Mouse (Mus musculus): ENCODE data around the gene Il24. TPM values are rescaled to one million over a fixed set of nuclear protein-coding genes. Genes with fewer than 3 reads are reported as not detected.

The Il24 gene
- 0.33 and 0.55 TPM in 2 replicates for polyA plus RNA-seq (2015; fragmentation: Nextera tagmentation; extraction: Ambion mirVana)

DNA sequence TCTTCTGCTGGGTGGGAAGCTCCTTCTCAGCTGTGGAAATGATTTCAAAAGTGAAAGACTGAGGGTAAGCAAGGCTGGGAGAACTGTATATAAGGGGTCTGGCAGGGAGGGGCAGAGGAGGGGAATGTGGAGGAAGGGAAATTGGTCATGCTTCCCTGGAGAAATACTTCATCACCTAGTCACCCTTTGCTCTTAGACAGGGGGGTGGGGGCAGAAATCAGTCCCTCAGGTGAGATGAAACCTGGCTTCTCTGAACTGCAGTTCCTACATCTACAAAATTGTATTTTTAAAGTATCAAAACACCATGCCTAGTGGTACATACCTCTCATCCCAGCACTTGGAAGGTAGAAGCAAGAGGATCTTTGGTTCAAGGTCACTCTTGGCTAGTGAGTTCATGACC, at the start of gene Il24:
TSS of gene Il24 (minus strand) at position 101 of the 400 bp plus-strand sequence.
- DNase-seq (ENCODE audit: low spot score), result no peak

GRCm38 (mm10) chr1:130936351-130936750, 49.1 kb upstream of the Il24 start:
- no peak for DNase-seq (ENCODE audit: low spot score)

- peak; percentile 29 for DNase-seq (ENCODE audit: low spot score)
These were observed 39.2 kb upstream of the Il24 start for GRCm38 (mm10) chr1:130926484-130926883.

- no peak for DNase-seq (ENCODE audit: low spot score)
These were observed 31.2 kb upstream of the Il24 start for GRCm38 (mm10) chr1:130918323-130918980.

DNA sequence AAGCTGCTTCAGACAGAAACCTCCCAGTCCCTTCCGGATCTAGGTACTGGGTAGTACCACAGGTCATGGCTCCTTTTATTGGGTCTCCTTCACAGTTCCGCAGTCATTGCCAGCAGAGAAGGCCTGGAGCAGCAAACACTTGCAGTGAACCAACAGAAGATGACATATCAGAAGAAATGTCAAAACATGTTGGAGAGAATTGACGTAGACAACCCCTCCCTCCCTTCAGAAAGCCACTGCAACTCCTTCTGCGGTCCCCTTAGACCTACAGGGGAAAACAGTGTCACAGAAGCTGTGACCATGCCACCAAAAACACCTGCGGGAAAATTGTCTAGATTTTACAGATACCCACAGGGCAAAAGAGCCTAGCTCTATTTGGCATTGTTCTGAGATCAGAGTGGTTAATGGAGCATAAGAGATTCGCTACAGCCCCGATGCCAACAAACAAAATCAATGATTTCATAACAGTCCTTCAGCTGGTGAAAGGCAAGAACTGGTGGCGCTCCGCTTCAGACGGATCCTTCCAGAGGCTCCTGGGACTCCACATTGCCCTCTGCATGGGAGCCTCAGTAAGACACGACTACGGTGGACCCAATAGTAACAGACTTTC, 24.3 kb upstream of the Il24 start, which contains the start of gene Il20:
TSS of gene Il20 (minus strand) at position 51 of the 610 bp plus-strand sequence.
- no peak for DNase-seq (ENCODE audit: low spot score)

DNA sequence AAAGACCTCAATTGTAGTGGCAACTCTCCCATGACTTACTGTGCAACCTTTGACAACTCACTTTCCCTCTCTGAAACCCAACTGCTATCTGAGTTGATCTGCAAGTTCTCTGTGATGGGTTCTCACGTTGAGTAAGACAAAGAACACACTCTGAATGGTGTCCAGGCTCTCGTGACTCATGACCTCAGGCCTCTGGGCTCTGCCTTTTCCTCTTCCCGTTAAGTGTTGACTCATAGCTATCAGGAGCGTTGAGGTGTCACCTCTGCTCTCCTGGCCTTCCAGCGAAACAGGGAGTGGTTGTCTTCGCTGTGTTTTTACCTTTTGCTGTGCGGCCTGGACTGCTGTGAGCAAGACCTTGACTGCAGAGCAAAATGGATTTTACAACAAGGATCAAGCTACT, 15.3 kb upstream of the Il24 start:
- no peak for DNase-seq (ENCODE audit: low spot score)

DNA sequence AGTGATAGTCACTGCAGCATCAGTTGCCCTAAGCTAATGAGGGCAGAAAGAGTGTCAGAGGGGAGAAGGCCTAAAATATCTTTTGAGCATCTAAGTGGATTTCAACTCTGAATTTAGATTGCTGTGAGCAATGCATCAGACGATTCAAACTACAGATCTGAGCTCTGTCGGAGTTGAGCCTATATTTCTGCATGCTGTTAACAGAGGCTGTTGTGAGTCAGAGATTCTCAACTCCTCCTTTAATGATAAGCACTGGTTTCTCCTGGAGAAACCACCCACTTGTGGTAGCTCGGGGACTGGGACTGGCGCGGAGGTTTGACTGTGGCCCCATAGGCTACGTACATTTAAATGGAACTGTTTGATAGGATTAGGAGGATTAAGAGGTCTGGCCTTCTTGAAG, 7.2 kb upstream of the Il24 start:
- DNase-seq (ENCODE audit: low spot score), result no peak

- no peak for DNase-seq (ENCODE audit: low spot score)
These were observed 6.2 kb upstream of the Il24 start for GRCm38 (mm10) chr1:130893329-130894040.

DNA sequence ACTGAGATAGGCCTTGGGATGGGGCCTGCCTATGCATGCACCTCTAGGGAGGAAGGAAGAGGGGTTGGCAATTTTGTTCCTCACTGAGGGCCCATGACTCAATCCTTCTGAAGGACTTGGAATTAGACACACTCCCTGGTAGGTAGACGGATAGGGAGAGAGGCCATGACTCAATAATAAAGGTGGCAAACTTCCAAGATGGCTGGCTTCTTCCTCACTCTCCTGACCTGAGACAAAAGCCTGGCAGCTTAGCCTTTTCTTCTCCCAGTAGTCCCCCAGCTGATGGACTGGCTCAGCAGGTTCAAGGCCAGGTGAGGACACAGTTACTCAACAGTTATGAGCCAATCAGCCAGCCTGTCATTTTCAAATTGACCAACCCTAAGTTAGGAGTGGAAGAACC, 5.2 kb upstream of the Il24 start:
- DNase-seq (ENCODE audit: low spot score), result no peak

GRCm38 (mm10) chr1:130883146-130883545, 4.1 kb downstream of the Il24 start:
- DNase-seq (ENCODE audit: low spot score), result no peak

GRCm38 (mm10) chr1:130879927-130880326, 7.3 kb downstream of the Il24 start:
- DNase-seq (ENCODE audit: low spot score), result no peak

- DNase-seq (ENCODE audit: low spot score), result peak; percentile 31
These were observed 9.2 kb downstream of the Il24 start for GRCm38 (mm10) chr1:130877889-130878614.

DNA sequence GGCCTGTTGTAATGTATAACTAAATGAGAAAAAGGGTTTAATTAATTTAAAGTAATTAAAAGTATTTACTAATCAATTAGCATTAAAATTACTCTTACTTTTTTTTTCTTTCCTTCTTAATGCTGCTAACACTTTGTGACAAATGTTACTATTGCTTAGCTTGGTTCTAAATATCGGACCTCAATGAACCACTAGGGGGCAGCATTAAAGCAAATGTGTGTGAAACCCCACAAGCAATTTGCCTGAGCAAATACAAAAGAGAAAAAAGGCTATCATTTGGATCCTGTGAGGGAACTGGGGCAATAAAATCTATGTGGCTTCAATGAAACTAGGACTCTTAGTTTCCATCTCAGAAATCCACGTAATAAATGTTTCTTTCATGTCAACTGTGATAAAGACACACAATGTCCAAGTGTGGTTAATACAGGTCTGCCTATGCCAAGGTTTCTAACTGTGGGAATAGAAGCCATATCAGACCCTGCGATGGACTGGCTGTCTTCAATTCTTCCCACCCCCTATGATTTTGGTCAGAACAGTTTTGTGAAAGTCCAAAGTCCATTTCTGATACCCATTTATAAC, 10.2 kb downstream of the Il24 start:
- DNase-seq (ENCODE audit: low spot score), result peak; percentile 78

- no peak for DNase-seq (ENCODE audit: low spot score)
These were observed 11.3 kb downstream of the Il24 start for GRCm38 (mm10) chr1:130875910-130876309.

- DNase-seq (ENCODE audit: low spot score), result peak; percentile 26
These were observed 12.1 kb downstream of the Il24 start for GRCm38 (mm10) chr1:130875139-130875538.

DNA sequence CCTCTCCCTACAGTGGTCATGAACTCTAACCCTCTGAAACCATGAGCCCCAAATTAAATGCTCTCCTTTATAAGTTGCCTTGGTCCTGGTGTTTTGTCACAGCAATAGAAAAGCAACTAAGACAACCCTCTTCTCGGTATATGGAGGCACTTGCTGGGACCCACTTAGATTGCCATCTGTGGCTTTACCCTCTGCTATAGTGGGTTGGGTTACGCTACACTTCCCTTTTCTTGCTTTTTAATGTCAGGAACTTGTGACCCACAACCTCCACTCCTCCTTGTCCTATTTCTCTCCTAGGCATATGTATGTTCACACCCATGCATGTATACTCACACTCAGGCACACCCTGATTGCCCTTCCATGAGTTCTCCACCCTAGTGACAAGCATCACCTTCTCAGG, 14.3 kb downstream of the Il24 start:
- DNase-seq (ENCODE audit: low spot score), result no peak

- DNase-seq (ENCODE audit: low spot score), result no peak
These were observed 21.6 kb downstream of the Il24 start, which contains the start of gene Fcmr for GRCm38 (mm10) chr1:130865541-130866221. Gene Fcmr (plus strand): TSS chr1:130865669.

GRCm38 (mm10) chr1:130864741-130865140, 22.5 kb downstream of the Il24 start:
- no peak for DNase-seq (ENCODE audit: low spot score)

DNA sequence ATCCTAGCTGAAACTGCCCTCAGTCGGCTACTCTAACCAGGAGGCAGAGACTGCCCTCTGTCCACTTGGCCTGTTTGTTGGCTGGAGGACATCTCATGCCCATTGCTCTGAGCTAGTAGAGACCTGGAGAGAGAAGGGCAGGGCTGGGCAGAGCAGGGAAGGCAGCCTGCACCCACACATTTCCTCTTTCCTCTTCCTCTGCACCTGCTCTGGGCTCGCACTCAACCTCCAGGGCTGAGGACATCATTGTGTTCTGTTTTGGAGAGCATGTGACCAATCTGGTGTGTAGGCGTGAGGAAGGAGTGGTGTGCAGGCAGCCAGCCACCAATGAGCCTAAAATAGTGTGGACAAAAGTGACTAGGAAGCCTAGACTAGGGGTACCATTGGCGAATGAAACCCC, 23.0 kb downstream of the Il24 start:
- DNase-seq (ENCODE audit: low spot score), result peak; percentile 36

DNA sequence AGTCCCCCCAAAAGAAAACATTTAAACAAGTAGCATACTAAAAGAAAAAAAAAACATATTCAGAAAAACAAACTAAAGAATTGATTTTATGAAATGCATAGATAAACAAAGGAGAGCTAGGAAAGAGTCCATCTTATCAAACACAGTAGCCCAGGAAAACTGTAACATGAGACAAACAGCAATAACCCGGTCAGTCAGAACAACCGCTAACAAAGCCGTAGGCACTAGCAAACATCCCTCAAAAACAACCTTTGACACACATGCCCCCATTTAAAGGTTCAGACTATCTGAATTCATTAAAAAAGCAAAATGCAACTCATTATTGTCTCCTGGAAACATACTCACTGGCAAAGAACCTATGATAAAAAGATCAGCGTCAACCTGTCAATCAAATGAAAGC, 29.8 kb downstream of the Il24 start:
- DNase-seq (ENCODE audit: low spot score), result no peak

- DNase-seq (ENCODE audit: low spot score), result no peak
These were observed 31.5 kb downstream of the Il24 start for GRCm38 (mm10) chr1:130855723-130856122.

Data from thymus, postnatal 0 days (tissue).